Mouse (Mus musculus) CD4-positive helper T cell, adult 2 months (primary cell): ENCODE results near the gene Golt1a.
"Not testable (repeated sequence)": the region's sequence is repeated elsewhere in the genome, so short reads cannot be mapped to it uniquely, and the experiment has no call there.

ENCODE experiments used
- DNase-seq: peaks from one replicate; pipeline ENCODE4 v3.0.0-alpha.2; 2012; ENCODE audit warnings: low read depth, missing footprints, low spot score

Golt1a gene

GRCm38 (mm10) chr1:133302540-133302939 is 7.1 kb upstream of the Golt1a start:
- no peak for DNase-seq

GRCm38 (mm10) chr1:133306842-133307241 is 2.8 kb upstream of the Golt1a start:
- peak; percentile 39 for DNase-seq

GRCm38 (mm10) chr1:133307318-133307717 is 2.3 kb upstream of the Golt1a start:
- DNase-seq, result peak; percentile 40

GRCm38 (mm10) chr1:133311240-133311639 is 1.6 kb downstream of the Golt1a start:
- DNase-seq, result no peak

- no peak for DNase-seq
These were observed 2.3 kb downstream of the Golt1a start for GRCm38 (mm10) chr1:133311946-133312345.

GRCm38 (mm10) chr1:133314364-133314763 is 4.8 kb downstream of the Golt1a start:
- peak; percentile 23 for DNase-seq

GRCm38 (mm10) chr1:133315775-133316174 is 6.2 kb downstream of the Golt1a start:
- DNase-seq, result no peak

- no peak for DNase-seq
These were observed 7.0 kb downstream of the Golt1a start for GRCm38 (mm10) chr1:133316577-133316976.

- no peak for DNase-seq
These were observed 7.5 kb downstream of the Golt1a start for GRCm38 (mm10) chr1:133317149-133317548.

GRCm38 (mm10) chr1:133321267-133321925 is 11.8 kb downstream of the Golt1a start, which contains the start of gene Kiss1:
Kiss1 (plus strand) TSS chr1:133321875.
- DNase-seq, result no peak

GRCm38 (mm10) chr1:133323333-133323732 is 13.7 kb downstream of the Golt1a start:
- no peak for DNase-seq

GRCm38 (mm10) chr1:133325951-133326350 is 16.4 kb downstream of the Golt1a start:
- DNase-seq, result no peak

GRCm38 (mm10) chr1:133327094-133327493 is 17.5 kb downstream of the Golt1a start:
- DNase-seq, result no peak

GRCm38 (mm10) chr1:133328299-133328795 is 18.7 kb downstream of the Golt1a start:
- no peak for DNase-seq

- no peak for DNase-seq
These were observed 19.5 kb downstream of the Golt1a start for GRCm38 (mm10) chr1:133328896-133329637.

GRCm38 (mm10) chr1:133329638-133329964 is 20.0 kb downstream of the Golt1a start:
- DNase-seq, result no peak

GRCm38 (mm10) chr1:133331142-133331541 is 21.5 kb downstream of the Golt1a start:
- no peak for DNase-seq

GRCm38 (mm10) chr1:133332656-133333430 is 23.2 kb downstream of the Golt1a start:
- DNase-seq, result no peak

- DNase-seq, result no peak
These were observed 24.3 kb downstream of the Golt1a start for GRCm38 (mm10) chr1:133333937-133334336.

- not testable (repeated sequence) for DNase-seq
These were observed 30.8 kb downstream of the Golt1a start for GRCm38 (mm10) chr1:133340403-133340802.

- DNase-seq, result no peak
These were observed 34.8 kb downstream of the Golt1a start for GRCm38 (mm10) chr1:133344357-133344756.

GRCm38 (mm10) chr1:133346531-133346930 is 36.9 kb downstream of the Golt1a start:
- DNase-seq, result no peak
